Mouse (Mus musculus): Measurements from ENCODE around the gene Gm6377.

Gene Gm6377

DNA sequence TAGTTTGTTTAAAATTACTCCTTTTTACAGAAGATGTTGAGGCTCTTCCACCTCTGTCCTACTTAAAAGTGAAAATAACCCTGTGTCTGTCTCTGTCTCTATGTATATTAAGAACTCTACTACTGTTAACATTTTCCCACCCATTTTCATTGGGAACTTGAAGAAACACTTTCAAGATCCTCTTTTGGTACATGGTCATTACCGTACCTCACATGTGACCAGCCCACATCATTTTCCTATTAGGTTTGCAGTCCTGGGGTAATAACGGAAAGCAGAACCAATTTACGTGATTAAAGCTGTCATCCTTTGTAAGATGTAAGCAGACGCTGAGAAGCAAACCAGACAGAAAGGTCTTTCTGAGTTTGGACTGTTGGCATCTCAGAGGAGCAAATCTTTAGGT, at the start of gene Gm6377:
Gene Gm6377 (plus strand): TSS at position 289 of the 400 bp plus-strand sequence.
- DNase-seq (ENCODE audit: low spot score), result no peak

DNA sequence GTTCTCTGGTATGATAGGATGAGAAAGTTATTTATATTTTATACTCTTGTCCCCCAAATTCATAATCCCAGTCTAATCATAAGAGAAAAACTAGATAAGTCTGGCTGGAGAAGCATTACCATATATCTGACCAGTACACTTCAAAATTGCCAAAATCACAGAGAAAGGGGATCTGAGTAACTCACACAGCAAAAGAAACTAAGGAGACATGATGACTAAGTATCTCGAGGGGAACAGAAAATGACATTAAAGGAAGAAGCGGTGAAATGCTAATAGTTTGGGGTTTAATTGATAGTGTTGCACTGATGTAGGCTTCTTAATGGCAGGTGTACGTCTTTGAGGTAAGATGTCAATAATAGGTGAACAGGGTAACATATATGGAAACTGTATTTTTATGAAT, 49.4 kb upstream of the Gm6377 start:
- no peak for DNase-seq (ENCODE audit: low spot score)

DNA sequence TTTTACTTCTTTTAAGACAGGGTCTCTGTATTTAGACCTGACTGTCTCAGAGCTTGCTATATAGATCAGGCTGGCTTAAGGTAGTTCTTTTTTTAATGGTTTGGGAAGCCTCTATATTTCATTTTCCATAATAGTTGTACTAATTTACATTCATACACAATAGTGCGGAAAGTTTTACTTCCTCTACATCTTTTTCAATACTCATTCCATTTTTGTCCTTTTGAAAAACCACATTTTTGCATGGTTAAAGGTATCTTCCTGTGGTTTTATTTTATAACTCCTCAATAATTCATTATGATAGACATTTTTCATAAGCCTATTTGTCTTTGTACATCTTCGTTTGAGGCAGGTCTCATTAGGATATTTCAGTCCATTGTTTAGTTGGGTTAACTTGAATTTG, 45.3 kb upstream of the Gm6377 start:
- DNase-seq (ENCODE audit: low spot score), result no peak

DNA sequence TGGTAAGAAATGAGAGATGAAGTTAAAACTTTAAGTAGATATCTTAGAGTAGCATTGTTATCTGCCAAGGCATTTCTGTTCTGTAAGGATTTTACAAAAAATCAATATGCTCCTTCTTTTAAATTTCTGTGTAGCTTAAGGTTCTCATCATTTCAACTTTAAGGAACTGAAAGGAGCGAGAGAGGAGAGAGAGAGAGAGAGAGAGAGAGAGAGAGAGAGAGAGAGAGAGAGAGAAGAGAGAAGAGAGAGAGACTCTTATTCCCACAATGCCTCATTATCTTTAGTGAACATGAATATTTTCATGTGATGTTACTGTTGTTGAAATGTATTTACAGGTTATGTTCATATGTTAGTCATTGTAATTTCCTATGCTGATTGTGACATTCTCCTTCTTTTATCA, 36.2 kb upstream of the Gm6377 start:
- DNase-seq (ENCODE audit: low spot score), result no peak

DNA sequence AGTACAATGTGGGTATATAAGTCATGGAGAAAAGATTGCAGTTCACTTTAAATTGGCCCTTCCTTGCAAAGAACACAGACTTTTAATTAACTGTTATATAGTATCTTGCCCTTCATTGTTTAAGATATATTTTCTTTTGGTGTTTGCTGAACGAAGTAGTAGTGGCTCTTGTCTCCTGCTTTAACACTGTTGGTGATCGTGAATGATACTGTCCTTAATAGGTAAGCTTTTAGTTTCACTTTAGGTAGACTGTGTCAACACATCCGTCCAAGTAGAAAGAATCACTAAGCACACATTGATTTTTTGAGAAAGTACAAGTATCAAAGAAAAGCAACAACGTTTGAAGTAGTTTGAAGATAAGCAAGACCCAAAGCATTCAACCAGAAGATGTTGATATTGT, 35.7 kb upstream of the Gm6377 start:
- DNase-seq (ENCODE audit: low spot score), result no peak

DNA sequence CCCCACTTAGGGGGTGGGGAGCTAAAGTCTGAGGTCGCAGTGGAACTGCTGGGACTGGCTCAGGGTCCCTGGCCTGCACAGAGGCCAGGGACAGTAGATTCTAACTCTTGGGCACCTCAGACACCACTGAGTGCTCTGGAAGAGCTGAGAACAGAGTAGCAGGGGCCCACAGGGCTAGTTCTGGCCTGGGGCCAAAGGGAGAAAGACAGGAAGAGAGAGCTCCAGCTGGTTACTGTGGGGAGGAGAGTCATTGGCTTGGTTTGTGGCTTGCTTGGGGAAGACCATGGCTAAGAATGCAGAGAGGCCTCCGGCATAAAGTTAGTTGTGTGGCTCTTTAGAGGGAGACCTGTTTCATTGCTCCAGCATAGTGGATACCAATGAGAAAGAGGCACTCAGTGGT, 21.5 kb upstream of the Gm6377 start:
- DNase-seq (ENCODE audit: low spot score), result no peak

DNA sequence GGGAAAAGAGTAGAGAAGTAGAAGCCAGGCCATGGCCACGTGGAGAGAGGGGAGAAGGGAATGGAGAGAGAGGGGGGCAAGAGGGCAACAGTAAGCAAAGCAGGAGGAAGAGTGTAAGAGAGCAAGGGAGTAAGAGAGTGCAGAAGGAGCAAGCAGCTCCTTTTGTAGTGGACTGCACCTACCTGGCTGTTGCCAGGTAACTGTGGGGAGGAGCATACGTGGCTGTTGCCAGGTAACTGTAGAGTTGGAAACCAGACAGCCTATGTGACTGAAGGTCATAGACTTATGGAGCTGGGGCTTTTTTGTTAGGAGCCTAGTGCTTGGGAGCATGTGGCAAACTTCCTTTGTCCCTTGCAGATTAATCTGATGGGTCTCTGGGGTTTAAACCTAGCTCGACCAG, 21.1 kb upstream of the Gm6377 start:
- DNase-seq (ENCODE audit: low spot score), result no peak

DNA sequence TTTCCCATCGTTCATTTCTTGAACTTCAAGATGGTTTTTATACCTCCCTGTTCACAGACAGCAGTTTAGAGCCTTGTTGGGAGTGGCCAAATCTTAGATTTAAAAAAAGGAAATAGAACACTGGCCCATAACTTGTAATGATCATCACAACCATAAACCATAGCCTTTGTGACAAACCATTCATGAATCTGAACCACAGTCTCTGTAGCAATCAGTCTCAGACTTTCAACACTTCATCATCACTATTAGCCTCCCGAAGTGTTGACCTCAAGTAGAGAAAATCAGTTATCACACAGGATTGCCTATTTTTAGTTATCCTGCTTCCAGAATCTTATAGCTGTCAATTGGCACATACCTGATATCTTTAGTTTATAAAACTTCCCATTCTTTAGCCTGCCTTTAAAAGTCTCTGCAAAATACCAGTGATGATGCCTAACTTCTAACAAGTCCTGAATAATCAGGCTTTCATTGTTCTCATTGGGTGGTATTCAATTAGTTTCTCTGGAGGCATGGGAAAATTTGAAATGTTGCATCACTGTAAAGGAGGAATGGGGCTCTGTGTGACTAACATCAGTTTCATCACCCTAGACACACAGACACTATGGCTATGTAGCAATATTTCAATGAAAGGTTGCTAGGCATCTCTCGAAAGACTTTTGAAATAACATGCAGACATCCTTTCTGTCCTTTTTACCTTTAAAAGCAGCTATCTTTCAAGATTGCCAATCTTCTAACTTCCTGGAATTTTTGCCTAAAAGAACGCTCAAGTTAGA, 11.7 kb upstream of the Gm6377 start:
- no peak for DNase-seq (ENCODE audit: low spot score)

DNA sequence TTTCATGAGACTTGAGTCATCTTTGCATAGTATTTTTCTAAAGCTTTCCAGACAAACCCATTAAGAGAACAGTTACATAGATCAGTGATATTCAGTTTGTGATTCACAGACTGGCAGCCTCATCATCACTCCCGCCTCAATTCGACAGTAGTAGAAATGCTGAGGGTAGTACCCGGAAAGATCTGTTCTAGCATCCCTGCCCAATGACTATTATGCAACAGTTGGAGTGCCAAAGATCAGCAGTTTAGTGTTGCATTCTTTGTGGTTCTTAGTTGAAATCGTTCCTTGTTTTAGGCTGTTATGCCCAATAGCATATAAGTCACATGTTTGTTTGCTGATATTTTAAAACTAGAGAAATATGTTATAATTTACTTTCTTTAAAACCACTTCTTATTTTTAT, 6.9 kb upstream of the Gm6377 start:
- no peak for DNase-seq (ENCODE audit: low spot score)

DNA sequence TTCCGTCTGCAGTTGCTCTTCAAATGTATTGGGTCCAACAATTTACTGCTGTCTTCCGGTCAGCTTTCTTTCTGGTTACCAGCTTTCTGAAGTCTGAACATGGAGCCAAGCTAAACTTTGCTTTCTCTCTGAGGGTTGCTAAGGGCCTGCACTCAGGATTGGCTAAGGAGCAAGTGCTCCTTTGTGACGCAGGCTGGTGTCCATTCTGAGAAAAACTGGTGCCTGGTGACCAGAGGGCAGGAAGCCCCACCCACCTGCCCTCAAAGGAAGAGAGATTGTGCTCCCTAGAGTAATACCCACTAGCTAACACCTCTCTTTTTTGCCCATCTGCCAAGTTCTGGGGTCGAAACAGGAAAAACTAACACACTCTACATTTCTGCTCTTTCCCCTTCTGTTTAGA, 5.6 kb upstream of the Gm6377 start:
- no peak for DNase-seq (ENCODE audit: low spot score)

DNA sequence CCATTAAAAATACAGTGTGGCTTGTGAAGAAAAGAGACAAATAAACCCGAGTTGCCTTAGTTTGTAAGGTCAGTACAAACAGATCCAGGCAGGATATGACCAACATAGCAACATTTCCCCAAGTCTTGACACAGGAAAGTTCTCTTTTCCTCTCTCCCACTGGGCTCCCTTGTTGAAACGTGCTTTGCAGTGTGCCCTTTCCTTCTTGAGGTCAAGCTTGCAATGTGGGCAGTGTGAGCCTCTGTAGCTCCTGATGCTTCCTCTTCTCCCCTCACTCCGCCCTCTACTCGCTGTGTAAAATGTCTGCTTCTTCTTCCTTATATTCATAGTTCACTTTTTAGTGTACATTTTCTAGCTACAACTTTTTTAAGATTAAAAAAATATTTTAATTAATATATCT, 5.1 kb upstream of the Gm6377 start:
- DNase-seq (ENCODE audit: low spot score), result no peak

DNA sequence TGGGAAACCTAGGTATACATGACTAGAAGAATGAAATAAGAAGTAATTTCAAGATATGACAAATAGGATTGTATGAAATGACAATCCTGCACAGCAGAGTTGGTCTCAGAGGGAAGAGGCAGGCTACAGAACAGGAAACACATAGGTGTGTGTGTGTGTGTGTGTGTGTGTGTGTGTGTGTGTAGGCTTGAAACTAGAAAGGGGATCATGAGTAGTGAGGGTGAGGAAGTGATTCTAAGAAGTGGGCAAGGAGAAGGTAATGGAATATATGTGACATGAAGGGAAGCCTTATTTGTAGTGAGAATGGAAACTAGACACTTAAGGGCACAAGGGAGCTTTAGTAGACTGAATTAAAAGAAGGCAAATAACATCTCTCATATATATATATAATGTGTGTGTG, 11.3 kb downstream of the Gm6377 start:
- DNase-seq (ENCODE audit: low spot score), result no peak

DNA sequence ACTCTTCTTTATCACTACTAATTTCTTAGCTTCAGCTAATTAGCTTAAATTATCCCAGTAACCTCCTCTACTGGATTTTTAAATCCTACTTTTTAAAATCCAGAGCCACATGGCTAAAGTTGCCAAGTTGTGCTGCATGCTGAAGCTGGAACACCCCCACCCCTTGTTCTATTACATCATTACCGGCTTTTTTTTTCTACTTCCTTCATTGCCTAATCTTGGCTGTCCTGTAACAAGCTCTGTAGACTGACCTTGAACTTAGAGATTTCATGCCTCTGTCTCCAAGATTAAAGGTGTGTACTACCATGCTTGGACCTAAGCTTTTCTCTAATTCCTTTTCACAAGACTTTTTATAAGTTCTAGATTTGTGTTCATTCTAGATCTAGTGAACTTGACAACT, 32.2 kb downstream of the Gm6377 start:
- no peak for DNase-seq (ENCODE audit: low spot score)

DNA sequence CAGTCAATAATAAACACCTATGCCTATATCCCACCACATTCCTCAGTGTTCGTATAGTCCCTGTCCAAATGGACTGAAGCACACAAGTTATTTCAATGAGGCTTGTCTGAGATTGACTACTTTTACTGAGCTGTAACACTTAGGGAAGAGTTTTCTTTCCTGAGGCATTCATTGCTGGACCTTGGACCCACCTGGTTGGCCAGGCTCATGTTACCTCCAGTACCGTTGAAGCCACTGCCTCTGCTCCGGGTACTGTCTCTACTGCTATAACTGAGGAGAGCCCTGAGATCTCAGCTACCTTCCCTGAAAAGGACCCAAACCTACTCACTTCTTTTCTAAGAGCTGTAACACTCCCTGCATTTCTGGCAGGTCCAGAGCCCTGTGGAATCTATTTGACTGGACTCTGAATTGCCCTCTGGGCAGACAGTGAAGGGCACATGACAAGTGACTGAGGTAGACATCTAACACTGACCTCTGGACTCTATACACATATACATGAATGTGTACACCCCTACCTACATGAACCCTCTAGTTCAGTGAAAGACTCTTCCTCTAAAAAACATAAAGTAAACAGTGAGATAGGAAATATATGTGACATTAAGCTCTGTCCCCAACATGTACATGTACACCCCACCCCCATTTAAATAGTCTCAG, 39.0 kb downstream of the Gm6377 start:
- DNase-seq (ENCODE audit: low spot score), result no peak

DNA sequence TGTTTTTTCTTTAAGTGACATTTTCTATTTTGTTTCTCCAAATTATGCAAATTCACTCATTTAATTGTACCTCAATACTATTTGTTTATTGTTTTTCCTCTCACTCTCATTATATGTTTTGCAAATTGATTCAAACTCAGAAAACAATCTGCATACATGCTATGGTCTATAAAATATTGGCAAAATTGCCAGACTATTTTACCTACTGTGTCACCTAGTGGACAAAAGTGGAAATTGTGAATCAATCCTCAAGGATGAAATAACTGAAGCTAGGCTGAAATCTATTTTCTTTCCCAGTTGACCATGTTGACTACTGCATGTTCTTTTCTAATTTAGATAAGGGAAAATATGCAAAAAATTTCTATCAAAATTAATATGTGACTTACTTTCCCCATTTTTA, 41.6 kb downstream of the Gm6377 start:
- DNase-seq (ENCODE audit: low spot score), result no peak

All from ovary, postnatal 36 days (tissue).